Mouse (Mus musculus) embryonic facial prominence, embryonic 14.5 days (tissue): ENCODE results near the gene BC052040. TPM values are rescaled to one million over a fixed set of nuclear protein-coding genes. Genes with fewer than 3 reads are reported as not detected.

Experiments used
- ATAC-seq: fragments of 200-750 bp; cut with Nextera tagmentation; 2 replicates; pipeline ENCODE4 v1.8.0; 2017; ENCODE audit warnings: low read depth, moderate number of reproducible peaks, moderate TSS enrichment
- DNase-seq: peaks from one replicate; pipeline ENCODE4 v3.0.0-alpha.2; 2015; ENCODE audit warnings: low spot score
- H3K27ac ChIP-seq: fragments of 300-500 bp; sonication (generic); replicated peaks from 2 replicates; pipeline ENCODE4 v1.5.1; 2014; ENCODE audit warnings: low read depth, mild to moderate bottlenecking, low read length, moderate library complexity
- H3K27me3 ChIP-seq: fragments of 300-500 bp; sonication (generic); replicated peaks from 2 replicates; pipeline ENCODE4 v1.6.1; 2014; ENCODE audit warnings: low read length; ENCODE audit not compliant: control insufficient read depth, insufficient read depth
- H3K36me3 ChIP-seq: fragments of 300-500 bp; sonication (generic); 2 replicates; pipeline ENCODE4 v1.6.1; 2014; ENCODE audit warnings: low read length, mixed read lengths; ENCODE audit not compliant: control insufficient read depth, insufficient read depth
- H3K4me1 ChIP-seq: fragments of 300-500 bp; sonication (generic); 2 replicates; pipeline ENCODE4 v1.6.1; 2014; ENCODE audit warnings: antibody characterized with exemption, low read length; ENCODE audit not compliant: control insufficient read depth, insufficient read depth
- H3K4me2 ChIP-seq: fragments of 300-500 bp; sonication (generic); 2 replicates; pipeline ENCODE4 v1.6.1; 2014; ENCODE audit warnings: low read depth, mild to moderate bottlenecking, low read length, moderate library complexity, mixed read lengths
- H3K4me3 ChIP-seq: fragments of 300-500 bp; sonication (generic); 2 replicates; pipeline ENCODE4 v1.5.1; 2014; ENCODE audit warnings: low read depth, mild to moderate bottlenecking, low read length
- H3K9ac ChIP-seq: fragments of 300-500 bp; sonication (generic); 2 replicates; pipeline ENCODE4 v1.6.1; 2014; ENCODE audit warnings: low read depth, mild to moderate bottlenecking, low read length, moderate library complexity, mixed read lengths
- H3K9me3 ChIP-seq: fragments of 300-500 bp; sonication (generic); 2 replicates; pipeline ENCODE4 v1.6.1; 2016; ENCODE audit warnings: low read length; ENCODE audit not compliant: control insufficient read depth
- WGBS: fragments of 180-500 bp; shearing (Covaris S2); extraction: QIAGEN DNeasy Blood & Tissue Kit; methylation state at CpG from one replicate; pipeline ENCODE4 v1.1.7; 2014; 5-methylcytosine and 5-hydroxymethylcytosine counted together
- polyA plus RNA-seq: library from polyadenylated mRNA; unstranded; fragments of >200 nt; fragmentation: Nextera tagmentation; extraction: Ambion mirVana; gene quantifications from 2 replicates; pipeline ENCODE4 v1.2.1, GENCODE M21; 2014

Gene BC052040
- polyA plus RNA-seq, 1 experiment from 2014 or later = 9.8 TPM

DNA sequence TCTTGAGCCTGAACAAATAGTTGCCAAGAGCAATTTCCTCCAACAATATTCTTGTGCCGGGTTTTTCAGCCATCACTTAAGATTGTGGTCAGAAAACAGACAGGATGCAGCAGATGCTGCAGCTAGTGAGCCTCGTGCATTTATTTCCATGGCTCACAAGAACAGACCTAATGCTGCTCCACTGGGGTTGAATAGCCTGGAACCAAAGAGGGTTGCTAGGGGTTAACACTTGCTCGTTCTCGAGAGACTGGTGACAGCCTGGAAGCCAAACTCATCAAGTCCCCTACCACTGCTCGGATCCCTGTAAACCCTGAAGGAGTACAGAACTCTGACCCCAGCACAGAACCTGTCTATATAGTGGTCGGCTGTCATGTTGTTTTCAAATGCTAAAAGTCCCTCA lies 144.4 kb downstream of the BC052040 start:
- WGBS = 43% methylated on average over 6 of the region's 6 CpGs
- H3K4me3 ChIP-seq = no peak overlapping the region
- ATAC-seq (no peak), DNase-seq (no peak)
- no peaks in the 10 kb centered on the region; the same call in 1 of the 2 replicates for H3K27me3 ChIP-seq
- 0 out of 2 replicates have a peak, but pooled peaks cover 3% of the 10 kb centered on the region for H3K36me3 ChIP-seq
- H3K9ac ChIP-seq = no peak overlapping the region
- H3K4me1 ChIP-seq = no peaks in the 10 kb centered on the region
- H3K4me2 ChIP-seq = no peak overlapping the region
- 0 out of 2 replicates have a peak, but pooled peaks cover under 1% of the 10 kb centered on the region for H3K9me3 ChIP-seq
- no peak overlapping the region for H3K27ac ChIP-seq

- Histone ChIP-seq H3K27me3 (no peaks in the 10 kb centered on the region; the same call in 1 of the 2 replicates), H3K9me3 (no peaks in the 10 kb centered on the region), H3K36me3 (0 out of 2 replicates have a peak, but pooled peaks cover 3% of the 10 kb centered on the region), H3K9ac (no peak overlapping the region), H3K4me1 (no peaks in the 10 kb centered on the region), H3K4me2 (no peak overlapping the region), H3K27ac (no peak overlapping the region), H3K4me3 (no peak overlapping the region)
- no peak for ATAC-seq
- DNase-seq = no peak
- 65% methylated on average over 5 of the region's 5 CpGs for WGBS
These were observed 145.3 kb downstream of the BC052040 start for GRCm38 (mm10) chr2:115726806-115727205.

GRCm38 (mm10) chr2:115728627-115729026 lies 147.1 kb downstream of the BC052040 start:
- no peak overlapping the region for H3K4me3 ChIP-seq
- peaks cover 5% of the 10 kb centered on the region; the same call in 1 of the 2 replicates for H3K4me1 ChIP-seq
- no peaks in the 10 kb centered on the region for H3K9me3 ChIP-seq
- DNase-seq (no peak), ATAC-seq (no peak)
- no peak overlapping the region for H3K9ac ChIP-seq
- no peak overlapping the region for H3K27ac ChIP-seq
- H3K4me2 ChIP-seq = no peak overlapping the region
- 91% methylated on average over 6 of the region's 6 CpGs for WGBS
- no peaks in the 10 kb centered on the region for H3K27me3 ChIP-seq
- 0 out of 2 replicates have a peak, but pooled peaks cover 3% of the 10 kb centered on the region for H3K36me3 ChIP-seq

GRCm38 (mm10) chr2:115730502-115730901 lies 149.0 kb downstream of the BC052040 start:
- Histone ChIP-seq H3K4me3 (no peak overlapping the region), H3K9ac (no peak overlapping the region), H3K36me3 (0 out of 2 replicates have a peak, but pooled peaks cover 3% of the 10 kb centered on the region), H3K4me1 (peaks cover 5% of the 10 kb centered on the region; the same call in 1 of the 2 replicates), H3K9me3 (no peaks in the 10 kb centered on the region), H3K27ac (no peak overlapping the region), H3K27me3 (no peaks in the 10 kb centered on the region), H3K4me2 (no peak overlapping the region)
- ATAC-seq (no peak), DNase-seq (no peak)
- WGBS = 63% methylated on average over 6 of the region's 6 CpGs

DNA sequence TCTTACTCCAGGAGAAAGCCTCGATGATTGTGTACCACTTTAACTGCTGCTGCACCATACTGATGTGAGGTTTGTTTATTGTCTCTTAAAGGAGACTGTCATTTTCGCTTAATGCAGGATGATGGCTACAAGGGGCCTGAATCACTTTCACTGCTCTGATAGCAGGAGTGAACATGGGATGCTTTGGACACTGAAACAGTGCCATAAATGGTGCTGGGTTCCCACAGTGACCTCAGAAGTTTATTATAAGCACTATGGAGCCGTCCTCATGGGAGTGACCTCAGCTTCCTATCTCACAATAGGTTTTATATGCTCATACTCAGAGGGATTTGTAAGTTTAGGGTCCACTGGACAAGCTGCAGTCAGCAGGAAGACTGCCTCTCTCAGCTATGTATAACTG lies 149.7 kb downstream of the BC052040 start:
- no peak for DNase-seq
- Histone ChIP-seq H3K9ac (no peak overlapping the region), H3K27me3 (no peaks in the 10 kb centered on the region), H3K4me1 (peaks cover 5% of the 10 kb centered on the region; the same call in 1 of the 2 replicates), H3K27ac (no peak overlapping the region), H3K4me3 (no peak overlapping the region), H3K36me3 (0 out of 2 replicates have a peak, but pooled peaks cover 3% of the 10 kb centered on the region), H3K9me3 (no peaks in the 10 kb centered on the region), H3K4me2 (no peak overlapping the region)
- no peak for ATAC-seq
- WGBS = 57% methylated on average over 3 of the region's 3 CpGs

GRCm38 (mm10) chr2:115732572-115732971 lies 151.1 kb downstream of the BC052040 start:
- Histone ChIP-seq H3K4me2 (no peak overlapping the region), H3K27me3 (no peaks in the 10 kb centered on the region), H3K9me3 (no peaks in the 10 kb centered on the region), H3K4me1 (peaks cover 5% of the 10 kb centered on the region; the same call in 1 of the 2 replicates), H3K36me3 (0 out of 2 replicates have a peak, but pooled peaks cover 3% of the 10 kb centered on the region), H3K4me3 (no peak overlapping the region), H3K27ac (no peak overlapping the region), H3K9ac (no peak overlapping the region)
- ATAC-seq (no peak), DNase-seq (no peak)
- WGBS = 79% methylated on average over 4 of the region's 4 CpGs

DNA sequence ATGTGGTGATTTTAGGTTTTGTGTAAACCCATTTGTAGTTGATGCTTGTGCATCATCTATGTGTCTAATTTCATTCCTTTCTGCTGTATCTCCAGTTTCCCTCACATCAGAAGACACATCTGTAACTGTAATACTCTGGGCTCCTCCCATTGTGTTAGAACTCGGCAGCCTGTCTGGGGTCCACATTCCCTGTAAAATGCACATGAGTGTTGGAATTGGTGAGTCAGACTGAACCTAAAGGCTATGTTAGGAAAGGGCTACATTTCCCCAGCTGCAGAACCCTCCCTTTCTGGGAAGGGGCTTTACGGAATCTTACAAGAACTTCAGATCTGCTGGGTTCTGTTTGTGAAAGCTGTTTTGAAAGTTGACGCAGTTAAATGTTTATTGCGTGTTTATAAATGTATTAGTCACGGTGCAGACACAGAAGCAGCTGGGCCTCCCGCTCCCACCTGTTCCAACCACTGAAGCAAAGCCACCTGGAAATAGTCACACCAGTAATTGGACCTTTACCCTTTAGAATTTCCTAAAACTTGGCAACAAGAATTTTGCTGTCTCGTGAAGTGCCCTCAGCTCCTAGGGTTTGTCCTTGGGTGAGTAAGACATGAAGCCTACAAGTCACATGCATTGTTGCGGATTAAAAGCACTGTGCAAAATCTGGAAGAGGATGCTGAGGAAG lies 151.6 kb downstream of the BC052040 start:
- no peaks in the 10 kb centered on the region for H3K27me3 ChIP-seq
- WGBS = 61% methylated on average over 8 of the region's 8 CpGs
- H3K36me3 ChIP-seq = 0 out of 2 replicates have a peak, but pooled peaks cover 2% of the 10 kb centered on the region
- no peak overlapping the region for H3K4me3 ChIP-seq
- H3K4me1 ChIP-seq = peaks cover 5% of the 10 kb centered on the region; the same call in 1 of the 2 replicates
- no peaks in the 10 kb centered on the region for H3K9me3 ChIP-seq
- ATAC-seq = no peak
- H3K9ac ChIP-seq = no peak overlapping the region
- no peak overlapping the region for H3K4me2 ChIP-seq
- H3K27ac ChIP-seq = no peak overlapping the region
- peak; percentile 20 for DNase-seq

DNA sequence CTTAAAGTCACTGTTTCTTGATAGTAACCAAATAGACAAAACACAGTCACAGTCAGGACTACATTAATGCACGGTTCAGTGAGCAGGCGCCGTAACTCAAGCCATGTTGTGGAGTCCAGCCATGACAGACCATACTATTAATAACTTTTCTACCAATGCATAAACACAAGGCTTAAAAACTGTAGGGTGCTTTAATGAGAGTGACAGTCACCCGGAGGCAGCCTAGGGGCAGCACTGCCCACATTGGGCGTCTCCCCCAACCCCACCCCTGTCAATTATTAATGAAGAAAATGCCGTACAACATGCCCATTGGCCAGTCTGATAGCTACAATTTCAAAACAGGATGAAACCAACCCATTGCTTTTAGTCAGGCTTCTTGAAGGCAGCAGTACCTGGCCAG lies 153.3 kb downstream of the BC052040 start:
- Histone ChIP-seq H3K36me3 (no peaks in the 10 kb centered on the region), H3K4me3 (no peak overlapping the region), H3K27ac (no peak overlapping the region), H3K9me3 (no peaks in the 10 kb centered on the region), H3K4me1 (peaks cover 5% of the 10 kb centered on the region; the same call in 1 of the 2 replicates), H3K4me2 (no peak overlapping the region), H3K9ac (no peak overlapping the region), H3K27me3 (no peaks in the 10 kb centered on the region)
- no peak for ATAC-seq
- 83% methylated on average over 6 of the region's 6 CpGs for WGBS
- DNase-seq = no peak

GRCm38 (mm10) chr2:115736416-115736815 lies 154.9 kb downstream of the BC052040 start:
- no peak for DNase-seq
- Histone ChIP-seq H3K4me3 (no peak overlapping the region), H3K9me3 (no peaks in the 10 kb centered on the region), H3K4me2 (no peak overlapping the region), H3K36me3 (no peaks in the 10 kb centered on the region), H3K27ac (no peak overlapping the region), H3K4me1 (peaks cover 5% of the 10 kb centered on the region; the same call in 1 of the 2 replicates), H3K9ac (no peak overlapping the region), H3K27me3 (no peaks in the 10 kb centered on the region)
- 92% methylated on average over 3 of the region's 3 CpGs for WGBS
- ATAC-seq = no peak
